Mouse (Mus musculus) activated CD4-positive, CD25-positive, alpha-beta regulatory T cell, adult 4 months (primary cell): ENCODE measurements around the gene Tbc1d10a. TPM values are rescaled to one million over a fixed set of nuclear protein-coding genes. Genes with fewer than 3 reads are reported as not detected.

Experiments
- ATAC-seq: one replicate; pipeline ENCODE4 v1.8.0; 2017
- polyA plus RNA-seq, 2 experiments: library from polyadenylated mRNA; unstranded; fragments of 100-300 nt; shearing (Covaris generic); gene quantifications; one replicate each; pipeline ENCODE4 v1.2.1; 2017

Gene Tbc1d10a
- polyA plus RNA-seq, 2 experiments from 2014 or later, result 23.8 to 25.6 TPM

DNA sequence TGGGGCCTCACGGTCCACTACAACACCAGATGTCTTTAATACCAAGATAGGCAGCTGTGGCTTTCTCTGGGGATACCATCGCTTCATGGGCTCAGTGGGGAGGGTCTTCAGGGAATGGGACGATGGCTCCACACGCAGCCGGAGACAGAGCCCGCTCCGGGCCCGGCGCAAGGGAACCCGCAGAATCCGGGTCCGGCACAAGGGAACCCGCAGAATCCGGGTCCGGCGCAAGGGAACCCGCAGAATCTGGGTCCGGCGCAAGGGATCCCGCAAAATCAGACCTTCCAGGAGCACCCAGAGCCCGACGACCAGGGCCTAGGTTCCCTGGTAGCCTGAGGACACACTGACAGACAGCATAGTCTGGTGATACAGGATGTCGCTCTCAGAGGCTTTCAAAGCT lies 53.1 kb downstream of the Tbc1d10a start:
- no peak for ATAC-seq

DNA sequence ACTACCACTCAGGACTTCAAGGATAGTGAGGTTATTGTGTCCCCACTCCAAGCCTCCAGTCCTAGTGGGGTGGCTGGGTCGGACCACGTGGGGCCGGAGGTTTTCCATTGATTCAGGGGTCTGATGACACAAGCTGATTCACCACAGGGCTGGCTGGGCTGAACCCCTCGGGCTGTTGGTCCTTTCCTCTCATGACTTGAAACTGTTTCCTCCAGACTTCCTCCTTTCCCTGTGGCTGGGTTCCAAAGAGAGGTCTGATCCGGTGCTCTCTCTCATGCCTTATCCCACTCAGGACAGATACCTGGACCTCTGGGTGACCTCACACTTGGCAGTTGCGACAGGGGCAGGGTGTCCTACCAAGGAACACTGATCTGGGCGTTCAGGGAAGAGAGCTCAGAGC lies 53.6 kb downstream of the Tbc1d10a start:
- no peak for ATAC-seq

GRCm38 (mm10) chr11:4241180-4241579 lies 54.6 kb downstream of the Tbc1d10a start:
- no peak for ATAC-seq

DNA sequence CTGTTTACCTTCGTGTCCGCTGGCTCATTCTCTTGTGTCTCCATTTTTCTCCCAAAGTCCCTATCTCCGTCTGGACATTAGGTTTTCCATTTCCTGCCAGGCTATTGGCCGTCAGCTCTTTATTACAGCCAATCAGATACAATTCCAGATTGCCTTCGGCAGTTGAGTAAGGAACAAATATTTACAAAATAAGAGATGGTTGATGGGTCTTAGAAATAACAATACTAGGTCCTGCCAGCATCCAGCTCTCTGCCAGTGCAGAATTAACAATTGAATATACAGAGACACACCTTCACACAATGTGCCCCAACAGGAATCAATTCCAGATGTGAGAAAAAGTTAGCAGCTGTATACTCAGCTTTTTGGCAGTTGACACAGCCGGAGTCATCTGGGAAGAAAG lies 59.5 kb downstream of the Tbc1d10a start:
- ATAC-seq, result no peak

DNA sequence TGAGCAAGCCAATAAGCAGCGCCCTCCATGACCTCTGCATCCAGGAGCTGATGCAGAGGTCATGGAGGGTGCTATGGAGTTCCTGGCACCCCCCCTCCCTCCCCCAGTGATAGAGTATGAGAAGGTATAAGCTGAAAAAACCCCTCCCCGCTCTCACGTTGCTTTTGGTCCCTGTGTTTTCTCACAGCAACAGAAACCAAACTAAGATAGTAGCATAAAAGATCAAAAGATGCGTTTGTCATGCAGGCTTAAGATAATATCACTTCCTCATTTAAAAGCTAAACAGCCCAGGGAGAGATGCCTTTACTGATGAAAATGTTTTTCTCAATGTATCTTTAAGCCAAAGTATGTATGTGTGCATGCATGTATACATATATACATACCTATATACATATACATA lies 60.0 kb downstream of the Tbc1d10a start:
- ATAC-seq, result peak; percentile 78

GRCm38 (mm10) chr11:4247201-4247959 lies 60.8 kb downstream of the Tbc1d10a start:
- ATAC-seq, result peak; percentile 59

DNA sequence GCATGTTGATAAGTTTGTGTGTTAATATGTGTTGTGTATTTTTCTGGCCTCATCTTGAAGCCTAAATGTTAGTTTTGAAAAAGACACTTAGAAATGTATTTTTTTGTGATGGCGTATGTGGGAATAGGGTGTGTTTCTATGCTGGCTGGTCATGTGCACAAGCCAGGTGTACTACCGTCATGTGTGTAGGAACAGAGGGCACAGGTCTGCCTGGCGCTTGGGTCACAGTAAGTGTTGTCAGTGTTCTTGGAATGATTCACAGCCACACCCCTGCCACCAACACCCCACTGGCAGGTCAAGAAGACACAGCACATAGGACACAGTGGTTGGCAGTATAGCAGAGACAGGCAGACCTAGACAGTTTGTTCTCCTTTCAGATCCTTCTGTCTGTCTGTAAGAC lies 62.6 kb downstream of the Tbc1d10a start:
- ATAC-seq, result no peak

DNA sequence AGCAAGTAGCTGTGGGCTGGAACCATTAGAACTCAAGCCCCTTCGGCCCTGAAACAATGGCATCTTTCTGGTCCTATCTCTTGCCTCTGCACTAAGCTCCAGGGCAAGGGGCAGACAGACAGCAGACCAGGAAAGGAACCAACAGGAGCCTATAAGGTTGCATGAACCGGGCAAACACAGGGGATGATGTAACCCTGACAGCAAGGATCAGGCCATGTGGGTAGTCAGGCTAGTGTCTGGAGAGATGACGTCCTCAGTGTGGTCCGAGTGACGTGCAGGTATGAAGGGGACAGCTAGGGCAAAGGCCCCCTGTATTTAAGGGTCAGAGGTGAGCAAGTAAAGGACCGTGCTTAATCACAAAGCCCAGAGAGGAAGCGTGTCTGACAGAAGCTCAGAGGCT lies 63.7 kb downstream of the Tbc1d10a start:
- no peak for ATAC-seq

DNA sequence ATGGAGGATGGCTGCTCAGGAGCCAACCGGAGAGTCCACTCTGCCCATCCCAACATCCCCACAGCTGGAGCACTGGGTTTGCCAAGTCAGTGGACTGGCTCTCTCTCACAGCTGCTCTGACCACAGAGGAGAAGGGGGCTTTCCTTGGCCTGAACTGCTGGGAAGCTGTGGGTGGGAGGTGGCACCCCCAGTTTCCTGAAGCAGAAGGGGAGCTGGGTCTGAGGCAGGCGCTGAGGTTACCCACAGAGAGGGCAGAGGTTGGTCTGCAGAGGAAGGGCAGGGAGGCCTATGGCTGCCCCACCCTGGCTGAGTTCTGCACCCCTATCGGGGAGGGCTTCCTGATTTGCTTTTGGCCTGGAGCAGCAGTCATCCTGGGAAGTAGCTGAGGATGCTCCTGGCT lies 64.8 kb downstream of the Tbc1d10a start:
- ATAC-seq, result no peak

DNA sequence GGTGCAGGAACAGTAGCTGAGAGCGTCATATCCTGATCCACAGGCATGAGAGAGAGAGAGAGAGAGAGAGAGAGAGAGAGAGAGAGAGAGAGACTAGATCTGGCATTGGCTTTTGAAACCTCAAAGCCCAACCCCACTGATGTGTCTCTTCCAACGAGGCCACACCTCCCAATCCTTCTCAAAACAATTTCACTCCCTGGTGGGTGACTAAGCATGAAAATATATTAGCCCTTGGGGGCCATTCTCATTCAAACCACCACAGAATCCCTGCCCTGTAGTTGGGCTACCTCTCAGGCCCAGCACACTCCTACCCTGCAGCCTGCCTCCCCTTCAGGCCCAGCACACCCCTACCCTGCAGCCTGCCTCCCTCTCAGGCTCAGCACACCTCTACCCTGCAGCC lies 66.3 kb downstream of the Tbc1d10a start:
- ATAC-seq, result no peak

DNA sequence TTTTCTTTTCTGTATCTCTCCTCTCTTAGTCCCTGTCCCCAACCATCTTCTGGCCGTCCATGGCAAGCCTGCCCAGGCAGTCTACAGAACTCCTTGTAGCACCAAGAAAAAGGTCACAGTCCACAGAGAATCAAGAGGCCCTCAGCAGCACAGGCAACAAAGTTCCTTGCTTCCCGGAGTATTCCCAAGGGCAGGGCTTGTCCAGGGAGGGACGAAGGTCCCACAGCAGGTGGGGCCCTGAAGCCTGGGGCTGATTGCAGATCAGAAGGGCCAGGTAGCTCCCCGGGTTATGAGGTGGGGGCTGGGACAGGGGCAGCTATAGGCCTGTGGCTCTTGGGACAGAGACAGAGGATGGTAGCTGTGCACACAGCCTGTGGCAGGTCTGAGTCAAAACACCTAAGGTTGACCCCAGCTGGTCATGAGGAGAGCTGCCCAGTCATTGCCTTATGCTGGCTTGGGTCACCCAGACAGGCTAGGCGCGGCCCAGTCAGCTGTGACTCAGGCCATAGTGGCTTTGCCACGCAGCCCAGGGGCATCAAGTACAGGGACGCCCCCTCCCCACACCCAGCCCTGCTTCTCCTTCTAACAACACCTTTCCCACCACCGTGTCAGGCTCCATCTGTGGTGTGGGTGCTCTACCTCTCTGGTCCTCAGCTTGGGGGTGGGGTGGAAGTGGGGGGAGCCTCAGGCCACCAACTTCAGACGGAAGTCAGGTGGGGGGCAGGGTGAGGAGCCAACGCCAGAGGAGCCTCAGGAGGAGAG lies 70.4 kb downstream of the Tbc1d10a start, which contains the start of gene Lif:
Gene Lif, plus strand, starts transcription at position 712 of the 762 bp plus-strand sequence.
- no peak for ATAC-seq

DNA sequence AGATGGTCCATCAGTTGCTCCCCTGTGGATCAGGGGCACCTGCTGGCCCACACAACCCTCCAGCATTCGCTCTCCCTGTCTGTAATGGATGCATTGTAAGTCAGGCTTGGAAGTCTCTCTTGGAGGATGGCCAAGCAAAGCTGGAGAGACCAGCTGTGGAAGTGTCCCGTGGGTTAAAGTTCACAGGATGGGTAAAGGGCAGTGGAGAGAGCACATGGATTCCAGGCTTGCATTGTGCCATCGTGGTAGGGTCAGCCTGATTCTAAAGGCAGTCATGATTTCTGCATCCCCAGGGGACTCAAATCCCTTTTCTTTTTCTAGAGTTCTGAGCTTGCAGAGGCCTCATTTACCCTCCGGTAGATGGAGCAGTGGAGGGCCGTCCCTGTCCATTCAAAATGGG lies 71.2 kb downstream of the Tbc1d10a start:
- no peak for ATAC-seq

DNA sequence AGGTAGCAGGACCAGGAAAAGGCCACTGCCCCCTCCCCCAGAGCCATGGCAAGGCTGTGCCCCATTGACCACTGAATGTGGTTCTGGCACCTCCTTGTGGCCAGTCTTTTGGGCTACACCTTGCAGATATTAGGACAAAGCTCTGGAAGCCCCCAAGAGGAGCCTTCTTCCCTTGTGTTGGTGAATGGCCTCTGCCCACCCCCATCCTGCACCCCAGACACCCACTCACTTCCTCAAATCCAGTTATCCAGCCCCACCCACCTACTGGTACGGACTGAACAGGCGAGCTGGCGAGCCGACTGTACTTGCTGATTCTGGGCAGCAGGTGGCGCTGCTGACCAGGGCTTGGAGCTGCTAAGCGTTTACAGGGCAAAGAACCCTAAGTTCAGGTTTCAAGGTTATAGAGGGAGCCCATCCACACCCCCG lies 72.1 kb downstream of the Tbc1d10a start:
- peak; percentile 51 for ATAC-seq

GRCm38 (mm10) chr11:4260463-4261187 lies 74.0 kb downstream of the Tbc1d10a start:
- peak; percentile 7 for ATAC-seq

DNA sequence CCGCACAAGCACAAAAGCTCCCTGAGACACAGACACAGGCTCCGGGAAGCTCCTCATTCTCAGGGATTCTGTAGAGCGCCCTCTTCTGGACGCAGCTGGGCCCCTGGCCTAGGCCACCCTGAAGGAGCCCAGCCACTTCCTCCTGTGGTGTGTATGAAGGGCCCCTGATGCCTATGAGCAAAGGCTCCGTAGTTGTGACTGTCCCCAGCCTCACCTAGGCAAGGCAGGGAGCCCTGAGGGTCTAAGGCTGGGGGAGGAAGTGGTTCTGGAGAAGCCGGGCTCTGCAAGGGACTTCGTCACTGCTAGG lies 74.6 kb downstream of the Tbc1d10a start:
- peak; percentile 59 for ATAC-seq

DNA sequence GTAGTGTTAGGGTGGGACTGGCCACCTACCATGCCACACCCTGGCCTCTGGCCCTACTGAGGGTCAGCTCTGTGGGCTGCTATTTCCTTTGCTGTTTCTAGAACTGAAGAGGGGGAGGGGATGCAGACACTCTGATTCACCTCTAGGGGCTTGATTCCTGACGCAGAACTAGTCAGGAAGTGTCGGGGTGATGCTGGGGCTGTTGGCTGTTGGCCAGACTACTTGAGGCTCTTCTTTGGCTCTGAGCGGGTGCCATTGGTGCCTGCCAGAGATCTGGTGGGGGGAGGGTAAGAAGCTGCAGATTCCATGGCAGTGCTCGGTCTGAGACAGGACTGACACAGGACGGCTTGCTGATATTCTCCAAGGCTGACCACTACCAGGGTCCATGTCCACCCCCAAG lies 75.4 kb downstream of the Tbc1d10a start:
- peak; percentile 23 for ATAC-seq

GRCm38 (mm10) chr11:4262847-4263246 lies 76.3 kb downstream of the Tbc1d10a start:
- no peak for ATAC-seq

DNA sequence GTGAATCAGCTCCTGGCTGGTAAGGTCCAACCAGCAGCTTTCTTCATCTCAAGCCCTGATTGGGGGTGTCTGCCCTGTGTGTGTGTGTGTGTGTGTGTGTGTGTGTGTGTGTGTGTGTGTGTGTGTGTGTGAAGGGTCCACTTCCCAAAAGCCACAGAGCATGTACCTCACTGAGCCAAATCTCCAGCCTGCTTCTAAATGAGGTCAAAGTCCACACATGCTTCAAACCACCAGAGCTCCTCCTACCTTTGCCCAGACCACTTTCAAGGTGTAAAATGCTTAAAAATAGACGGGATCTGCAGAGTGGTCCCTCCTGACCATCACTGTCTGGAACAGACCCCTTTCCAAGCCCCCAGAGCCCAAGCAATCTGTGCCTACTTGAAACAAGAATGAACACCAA lies 76.7 kb downstream of the Tbc1d10a start:
- ATAC-seq, result no peak

GRCm38 (mm10) chr11:4264066-4264465 lies 77.5 kb downstream of the Tbc1d10a start:
- ATAC-seq, result no peak
